Mouse (Mus musculus): ENCODE measurements around the gene Tm7sf3. TPM values are rescaled to one million over a fixed set of nuclear protein-coding genes. Genes with fewer than 3 reads are reported as not detected.
A peak's percentile ranks its signal among the peaks of the same experiment; 100 is the strongest.
"Not testable (repeated sequence)": the region's sequence is repeated elsewhere in the genome, so short reads cannot be mapped to it uniquely, and the experiment has no call there.

The Tm7sf3 gene
- total RNA-seq, 2 experiments from 2014 or later: 89.1 to 104 TPM

DNA sequence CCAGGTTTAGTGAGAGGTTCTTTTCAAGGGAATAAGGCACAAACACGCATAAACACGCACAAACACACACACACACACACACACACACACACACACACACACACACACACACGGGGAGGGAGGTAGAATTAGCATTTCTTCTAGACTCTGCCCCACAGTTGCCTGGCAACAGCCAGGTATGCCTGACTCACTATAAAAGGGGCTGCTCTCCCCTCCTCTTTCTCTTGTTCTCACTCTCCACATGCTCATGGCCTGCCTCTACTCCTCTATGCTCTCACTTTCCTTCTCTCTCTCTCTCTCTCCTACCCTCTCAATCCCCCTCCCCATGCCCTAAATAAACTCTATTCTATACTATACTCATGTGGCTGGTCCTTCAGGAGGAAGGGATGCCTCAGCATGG is 14.5 kb downstream of the Tm7sf3 start:
- ATAC-seq (replicated peaks; ENCODE audit: poor library complexity, severe bottlenecking): no peak

DNA sequence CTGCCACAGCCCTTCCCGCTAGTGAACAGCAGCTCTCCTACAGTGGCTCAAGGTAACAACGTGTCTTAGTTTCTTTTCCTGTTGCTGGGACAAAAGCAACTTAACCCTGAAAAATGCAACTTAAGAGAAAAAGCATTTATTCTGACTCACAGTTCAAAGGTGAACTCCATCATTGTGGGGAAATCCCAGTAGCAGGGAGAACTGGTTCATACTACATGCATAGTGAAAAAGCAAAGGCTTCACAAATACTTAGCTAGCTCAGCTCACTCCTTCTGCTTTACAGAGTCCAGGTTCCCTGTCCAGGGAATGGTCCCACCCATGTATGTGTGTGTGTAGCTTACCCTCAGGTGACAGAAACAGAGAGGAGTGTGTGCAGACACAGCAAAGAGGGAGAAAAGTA is 26.0 kb downstream of the Tm7sf3 start:
- no peak for ATAC-seq (replicated peaks; ENCODE audit: poor library complexity, severe bottlenecking)

DNA sequence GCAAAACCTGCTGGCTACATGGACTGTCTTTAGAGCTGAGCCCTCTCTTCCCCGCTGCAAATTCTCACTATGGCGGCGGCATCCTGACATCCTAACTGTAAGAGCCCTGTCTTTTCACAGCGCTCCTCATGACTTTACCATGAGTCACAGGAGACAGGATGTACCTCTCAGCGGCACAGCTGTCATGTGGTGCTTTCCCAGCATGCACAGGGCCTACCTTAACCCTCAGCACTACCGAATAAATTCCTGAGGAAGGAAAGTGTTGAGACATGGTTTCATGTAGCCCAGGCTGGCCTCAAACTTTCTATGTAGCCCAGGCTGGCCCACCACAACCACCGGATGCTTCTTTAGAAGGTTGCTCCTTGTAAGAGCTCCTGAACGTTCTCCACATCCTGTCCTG is 26.7 kb downstream of the Tm7sf3 start:
- no peak for ATAC-seq (replicated peaks; ENCODE audit: poor library complexity, severe bottlenecking)

DNA sequence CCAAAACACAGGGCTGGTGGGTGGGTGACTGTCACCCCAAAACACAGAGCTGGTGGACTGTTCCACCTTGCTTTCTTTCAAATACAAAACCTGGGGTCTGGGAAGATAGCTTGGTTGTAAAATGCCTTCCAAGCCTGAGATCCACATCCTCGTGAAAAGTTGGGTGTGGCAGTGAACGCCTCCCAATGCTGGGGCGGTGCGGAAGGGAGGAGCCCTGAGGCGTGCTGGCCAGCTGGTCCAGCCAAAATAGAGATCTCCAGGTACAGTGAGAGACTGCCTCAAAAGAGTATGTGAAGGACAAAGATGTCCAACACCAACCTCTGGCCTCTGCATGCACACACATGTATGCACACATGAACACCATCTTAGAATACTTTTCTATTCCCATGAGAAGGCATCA is 28.1 kb downstream of the Tm7sf3 start:
- ATAC-seq (replicated peaks; ENCODE audit: poor library complexity, severe bottlenecking): no peak

DNA sequence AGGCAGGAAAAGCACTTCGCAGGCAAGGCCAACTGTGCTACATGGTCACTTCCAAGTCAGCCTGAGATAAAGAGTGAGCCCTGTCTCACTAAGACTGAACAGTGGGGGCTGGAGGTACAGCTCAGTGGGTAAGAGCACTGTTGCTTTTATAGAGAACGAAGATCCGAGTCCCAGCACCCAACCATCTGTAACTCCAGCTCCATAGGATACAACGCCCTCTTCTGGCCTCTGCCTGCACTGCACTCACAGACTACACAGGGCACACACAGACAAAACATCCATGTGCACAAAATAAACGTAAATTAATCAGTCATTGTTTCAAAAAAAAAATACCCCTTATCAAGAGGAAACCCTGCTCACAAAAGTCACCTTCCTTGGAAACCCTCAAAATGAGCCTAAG is 28.7 kb downstream of the Tm7sf3 start:
- ATAC-seq (replicated peaks; ENCODE audit: poor library complexity, severe bottlenecking): no peak

DNA sequence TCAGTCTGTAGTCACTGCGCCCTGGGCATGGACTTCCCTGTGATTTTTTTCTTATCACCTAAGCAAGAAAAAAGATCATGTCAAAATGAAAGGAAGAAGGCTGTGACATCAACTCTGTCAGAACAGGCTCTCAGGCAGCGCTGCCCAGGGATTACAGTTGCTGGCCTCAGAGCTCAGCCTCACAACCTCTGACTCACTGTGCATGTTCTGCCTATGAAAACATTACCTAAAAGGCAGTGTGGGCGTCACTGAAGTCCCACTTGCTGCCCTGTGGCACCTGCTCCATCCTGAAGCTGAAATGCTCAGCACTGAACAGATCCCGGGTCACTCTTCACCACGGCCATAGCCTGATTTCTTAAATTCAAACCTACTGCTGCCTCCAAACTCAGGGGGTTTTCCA is 29.9 kb downstream of the Tm7sf3 start:
- no peak for ATAC-seq (replicated peaks; ENCODE audit: poor library complexity, severe bottlenecking)

DNA sequence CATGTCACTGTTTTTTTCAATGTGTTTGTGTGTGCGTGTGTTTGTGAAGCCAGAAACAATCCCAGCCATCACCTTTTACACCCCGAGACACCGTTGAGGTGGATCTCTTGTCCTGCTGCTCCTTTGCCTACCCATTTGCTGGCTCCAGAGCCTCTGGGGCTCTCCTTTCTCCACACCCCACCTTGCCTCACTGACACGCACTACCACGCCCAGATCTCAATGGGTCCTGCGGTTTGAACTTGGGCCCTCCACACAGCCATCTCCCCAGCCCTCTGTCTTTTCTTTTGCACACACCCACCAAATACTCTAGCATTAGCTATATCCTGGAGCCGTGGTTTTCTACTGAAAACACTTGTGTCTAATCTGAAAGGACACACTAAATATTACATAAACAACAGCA is 30.7 kb downstream of the Tm7sf3 start:
- no peak for ATAC-seq (replicated peaks; ENCODE audit: poor library complexity, severe bottlenecking)

DNA sequence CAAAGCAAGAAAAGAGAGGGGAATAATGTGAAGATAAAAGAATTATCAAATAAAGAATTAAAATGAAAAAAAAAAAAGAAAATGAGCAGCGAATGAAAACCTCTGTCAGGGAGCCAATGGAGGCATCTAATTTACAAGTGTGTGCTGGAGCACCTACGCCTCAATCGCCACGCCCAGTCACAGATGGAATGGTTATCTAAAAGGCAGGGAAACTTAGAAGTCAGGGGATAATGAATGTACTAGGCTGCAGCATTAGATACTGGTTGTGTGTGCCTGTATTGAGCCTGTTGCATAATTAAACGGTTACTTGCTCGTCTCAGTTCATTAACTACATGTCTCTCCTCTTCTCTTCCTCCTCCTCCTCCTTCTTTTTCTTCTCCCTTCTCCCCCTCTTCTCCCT is 31.2 kb downstream of the Tm7sf3 start:
- ATAC-seq (replicated peaks; ENCODE audit: poor library complexity, severe bottlenecking): no peak

DNA sequence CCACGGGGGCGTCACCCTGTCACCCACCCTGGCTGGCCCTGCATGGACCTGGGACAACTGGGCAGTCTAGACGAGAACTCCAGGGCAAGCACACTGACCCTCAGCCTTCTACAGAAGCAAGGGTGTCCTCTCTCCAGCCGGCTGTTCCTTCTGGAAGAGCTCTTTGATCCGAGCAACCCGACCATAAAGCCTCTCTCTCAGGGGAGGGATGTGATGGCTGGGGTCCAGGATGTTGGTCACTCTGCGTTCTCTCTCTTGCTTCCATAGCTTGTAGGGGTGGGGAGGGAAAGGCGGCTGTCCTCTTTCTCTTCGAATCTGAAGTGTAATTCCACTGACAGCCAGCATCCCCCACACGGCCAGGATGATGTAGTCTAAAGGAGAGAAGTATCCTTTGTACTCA is 39.0 kb downstream of the Tm7sf3 start:
- ATAC-seq (replicated peaks; ENCODE audit: poor library complexity, severe bottlenecking): no peak

DNA sequence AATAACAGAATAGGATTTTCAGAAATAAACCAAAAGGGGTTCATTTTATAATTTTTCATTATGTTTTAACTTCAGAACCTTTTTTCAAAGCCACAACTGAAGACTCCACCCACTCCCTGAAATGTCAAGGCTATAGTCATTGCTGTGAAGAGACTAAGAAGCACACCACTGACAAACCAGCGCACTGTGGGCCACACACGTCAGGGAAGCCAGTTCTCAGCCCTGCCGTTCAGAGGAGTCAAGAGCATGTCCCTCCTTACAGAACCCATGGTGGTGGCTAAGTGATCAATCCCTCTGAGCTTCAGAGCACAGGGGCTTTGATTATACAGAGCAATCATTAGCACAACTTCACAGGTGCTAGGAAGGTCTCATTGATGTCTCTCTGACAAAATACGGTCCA is 40.0 kb downstream of the Tm7sf3 start:
- ATAC-seq (replicated peaks; ENCODE audit: poor library complexity, severe bottlenecking): no peak

DNA sequence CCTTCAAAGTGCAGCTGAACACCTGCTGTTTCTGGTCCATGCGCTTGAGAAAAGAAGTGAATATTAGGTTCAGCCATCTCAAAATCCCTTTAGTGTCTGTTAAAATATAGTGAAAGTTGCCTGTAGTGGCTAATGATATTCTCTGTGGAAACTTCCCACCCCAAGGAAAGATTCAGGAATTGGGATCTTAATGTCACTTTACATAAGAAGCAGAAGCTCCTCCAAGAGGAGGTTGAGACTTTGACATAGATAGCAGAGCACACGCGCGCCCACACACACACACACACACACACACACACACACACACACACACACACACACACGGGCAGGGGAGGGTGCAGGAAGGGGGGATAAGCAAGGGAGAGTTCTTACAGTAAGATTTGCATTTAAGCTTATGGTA is 57.5 kb downstream of the Tm7sf3 start:
- no peak for ATAC-seq (replicated peaks; ENCODE audit: poor library complexity, severe bottlenecking)

DNA sequence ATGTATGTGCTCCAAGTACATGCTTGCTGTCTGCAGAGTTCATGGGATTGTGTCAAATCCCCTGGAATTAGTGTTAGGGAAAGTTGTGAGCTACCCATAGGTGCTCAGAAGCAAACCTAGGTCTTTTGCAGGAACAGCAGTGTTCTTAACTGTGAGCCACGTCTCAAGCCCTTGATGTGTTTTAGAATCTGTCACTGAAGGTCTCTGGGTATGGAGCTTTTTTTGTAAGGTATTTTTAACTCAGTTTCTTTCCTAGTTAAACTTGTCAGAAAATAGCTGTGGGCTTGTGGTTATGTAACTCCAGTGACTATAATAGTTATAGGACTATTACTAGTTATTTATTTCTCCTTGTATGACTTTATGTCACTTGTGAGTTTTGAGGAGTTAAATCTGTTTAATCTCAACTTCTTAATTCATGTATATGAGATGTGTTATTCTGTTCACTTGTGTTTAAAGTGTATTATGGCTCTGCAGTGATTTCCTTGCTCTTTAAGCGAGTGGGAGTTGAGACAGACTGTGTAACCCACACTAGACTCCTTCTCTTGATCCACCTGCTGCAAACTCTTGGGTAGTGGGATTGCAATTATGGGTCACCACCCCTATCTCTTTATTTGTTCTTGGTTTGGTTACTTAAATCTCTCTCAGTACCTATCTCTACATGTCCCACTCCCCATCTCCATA is 59.1 kb downstream of the Tm7sf3 start:
- ATAC-seq (replicated peaks; ENCODE audit: poor library complexity, severe bottlenecking): no peak

DNA sequence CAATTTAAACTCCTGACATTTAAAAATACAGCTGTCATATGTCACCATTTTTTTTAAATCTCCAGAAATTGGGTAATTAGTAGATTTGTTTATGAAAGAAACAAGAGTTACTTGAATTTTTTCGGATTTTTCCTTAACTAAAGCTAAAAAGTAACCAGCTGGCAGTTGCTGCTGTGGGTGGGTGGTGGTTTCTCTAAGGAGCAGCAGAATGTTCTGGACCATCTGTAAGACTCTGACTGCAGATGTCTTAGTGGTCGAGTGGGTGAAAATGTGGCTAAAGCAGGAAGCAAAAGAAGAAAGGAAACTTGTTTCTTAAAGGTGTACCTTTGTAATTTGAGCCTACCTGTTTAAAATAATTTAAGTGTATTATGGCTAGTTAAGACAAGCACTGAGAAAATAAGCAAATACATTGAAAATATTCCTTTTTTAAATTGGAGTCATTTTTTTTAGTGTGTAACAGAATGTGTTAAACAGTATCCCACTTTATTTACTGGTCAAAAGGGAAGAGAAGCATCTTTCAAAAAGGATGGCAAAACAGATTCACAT is 62.2 kb downstream of the Tm7sf3 start:
- no peak for ATAC-seq (replicated peaks; ENCODE audit: poor library complexity, severe bottlenecking)

DNA sequence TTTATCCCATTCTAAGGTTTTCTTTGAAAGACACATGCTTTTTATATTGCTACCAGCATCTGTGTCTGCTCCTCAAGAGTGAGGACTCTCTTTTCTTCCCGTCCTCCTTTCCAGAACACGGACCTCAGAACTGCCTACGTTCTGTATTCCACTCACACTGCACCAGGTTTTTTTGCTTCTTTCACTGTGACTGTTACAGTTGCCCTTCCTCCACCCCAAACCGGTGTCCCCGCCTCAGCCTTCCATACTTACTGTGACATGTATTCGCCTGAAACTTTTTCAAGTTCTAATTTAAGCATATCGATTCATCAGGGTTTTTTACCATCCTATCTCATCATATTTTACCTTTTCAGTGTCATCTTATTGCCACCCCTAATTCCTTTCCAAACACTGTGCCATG is 64.0 kb downstream of the Tm7sf3 start:
- ATAC-seq (replicated peaks; ENCODE audit: poor library complexity, severe bottlenecking): no peak

DNA sequence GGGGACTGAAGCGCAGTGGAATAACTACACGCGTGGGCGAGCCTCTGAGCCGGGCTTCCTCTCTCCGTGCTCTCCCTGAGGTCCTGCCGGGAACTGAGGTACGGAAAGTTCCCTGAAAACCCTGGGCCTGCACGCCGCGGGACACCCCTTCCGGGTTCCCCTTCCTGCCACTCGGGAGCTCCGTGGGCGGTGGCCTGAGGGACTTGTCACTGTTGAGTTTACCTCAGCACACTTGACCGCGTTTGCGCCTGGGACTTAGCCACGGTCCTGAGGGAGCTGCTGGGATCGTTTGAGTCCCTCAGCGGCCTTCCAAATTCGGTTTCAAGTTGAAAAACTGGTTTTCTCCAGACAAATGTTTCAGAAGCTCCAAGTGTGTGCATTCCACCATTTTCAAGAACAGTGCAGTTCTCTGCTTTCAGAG is 64.5 kb downstream of the Tm7sf3 start:
- ATAC-seq (replicated peaks; ENCODE audit: poor library complexity, severe bottlenecking): peak; percentile 64

DNA sequence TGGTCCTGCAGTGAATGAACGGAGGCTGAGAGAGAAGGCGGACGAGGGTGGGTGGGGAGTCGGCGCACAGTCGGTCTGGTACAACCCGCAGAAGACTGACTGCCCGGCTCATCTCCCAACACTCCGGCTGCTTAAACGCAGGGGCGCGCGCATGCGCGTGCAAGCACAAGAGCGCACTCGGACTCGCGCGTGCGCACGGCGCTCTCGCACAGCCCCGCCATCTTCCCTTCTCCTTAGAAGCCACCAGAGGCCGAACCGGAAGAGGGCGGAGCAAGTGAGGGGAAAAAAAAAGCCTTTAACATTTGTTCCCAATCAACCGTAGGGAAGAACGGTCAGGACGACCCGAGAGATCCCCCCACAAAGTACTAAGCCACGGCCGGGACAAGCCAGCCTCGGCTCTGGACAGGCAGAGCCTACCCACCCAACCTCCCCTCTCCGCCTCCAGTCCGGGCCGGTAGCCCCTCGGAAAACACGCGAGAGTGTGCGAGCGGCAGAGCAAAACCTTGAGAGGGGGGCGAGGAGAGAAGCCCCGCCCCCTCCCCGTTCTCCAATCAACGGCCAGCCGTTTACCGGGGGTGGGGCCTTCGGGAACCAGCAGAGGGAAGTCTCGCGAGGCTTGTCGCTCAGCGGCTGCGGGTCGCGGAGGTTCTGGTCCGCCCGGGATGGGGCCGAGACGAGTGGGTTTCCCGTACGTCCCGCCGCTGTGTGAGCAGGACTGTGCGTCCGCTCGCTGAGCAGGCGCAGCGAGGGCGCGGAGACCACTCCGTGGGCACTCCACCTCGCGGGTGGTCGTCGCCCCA is 65.1 kb downstream of the Tm7sf3 start, which contains the start of gene Ints13:
TSS of gene Ints13 (minus strand) at position 526 of the 800 bp plus-strand sequence.
- ATAC-seq (replicated peaks; ENCODE audit: poor library complexity, severe bottlenecking): peak; percentile 91

DNA sequence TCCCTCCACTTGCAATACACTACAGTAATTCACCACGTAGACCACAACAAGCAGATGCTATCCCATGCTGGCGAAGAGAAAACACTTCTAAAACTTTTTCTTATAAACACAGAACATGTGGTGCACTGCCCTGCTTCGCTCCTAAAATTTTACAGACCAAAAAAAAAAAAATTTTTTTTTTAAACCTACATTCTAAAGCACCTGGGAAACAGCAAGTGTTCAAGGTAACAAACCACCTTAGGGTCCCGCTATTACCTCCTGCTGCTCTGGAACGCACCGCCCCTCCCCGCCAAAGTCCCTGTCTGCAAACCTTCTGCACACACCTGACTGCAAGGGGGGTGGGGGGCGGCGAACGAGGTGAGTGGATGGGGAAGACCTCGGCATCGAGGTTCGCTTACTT is 65.7 kb downstream of the Tm7sf3 start, which contains the start of gene Fgfr1op2:
TSS of gene Fgfr1op2 (plus strand) at position 301 of the 400 bp plus-strand sequence.
- ATAC-seq (replicated peaks; ENCODE audit: poor library complexity, severe bottlenecking): no peak

DNA sequence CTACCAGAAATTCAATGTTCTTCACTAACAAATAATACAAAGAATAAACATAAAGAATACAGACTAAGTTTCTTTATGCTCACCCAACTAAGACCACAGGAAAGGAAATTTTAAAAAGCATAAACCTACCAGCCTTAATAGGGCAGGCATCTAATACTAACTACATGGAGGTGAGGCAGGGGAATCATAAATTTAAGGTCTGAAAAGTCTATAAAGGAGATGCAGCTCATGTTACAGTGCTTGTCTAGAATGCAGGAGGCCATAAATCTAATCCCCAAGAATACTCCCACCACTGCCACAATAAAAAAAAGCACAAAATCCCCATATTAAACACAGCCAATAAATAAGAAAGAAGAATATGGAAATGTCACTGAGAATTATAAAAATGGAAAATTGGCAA is 70.6 kb downstream of the Tm7sf3 start:
- no peak for ATAC-seq (replicated peaks; ENCODE audit: poor library complexity, severe bottlenecking)

DNA sequence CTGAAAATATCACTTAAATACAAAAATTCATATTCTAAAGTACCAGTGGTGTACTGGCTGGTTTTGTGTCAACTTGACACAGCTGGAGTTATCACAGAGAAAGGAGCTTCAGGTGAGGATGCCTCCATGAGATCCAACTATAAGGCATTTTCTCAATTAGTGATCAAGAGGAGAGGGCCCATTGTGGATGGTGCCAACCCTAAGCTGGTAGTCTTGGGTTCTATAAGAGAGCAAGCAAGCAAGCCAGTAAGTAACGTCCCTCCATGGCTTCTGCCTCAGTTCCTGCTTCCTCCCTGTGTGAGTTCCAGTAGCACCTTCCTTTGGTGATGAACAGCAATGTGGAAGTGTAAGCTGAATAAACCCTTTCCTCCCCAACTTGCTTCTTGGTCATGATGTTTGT is 80.2 kb downstream of the Tm7sf3 start:
- ATAC-seq (replicated peaks; ENCODE audit: poor library complexity, severe bottlenecking): not testable (repeated sequence)

Measured in granulocyte monocyte progenitor cell, adult 5-6 weeks (primary cell).